22 mouse cellular contexts compared by ENCODE assay signal in genomic region chr1:37727186-37727585, GRCm38 (mm10). TPM values are rescaled to one million over a fixed set of nuclear protein-coding genes. Genes with fewer than 3 reads are reported as not detected.
DNase-seq lines count a peak whose midpoint lies in the region; ATAC-seq and TF ChIP-seq lines count a peak whose summit lies in the region.
"Had no signal": no experiment of that assay in that cellular context is flagged by ENCODE, and none has a peak within 500 bp of the region (broad histone marks: within the 10 kb centered on the region; RNA-seq: fewer than 3 reads in every experiment).

No protein-coding gene starts in this region.

- no peaks in the 10 kb centered on the region for H3K27me3 ChIP-seq in forebrain, postnatal 0 days (ENCODE audit: insufficient read depth, low read length)
- H3K27me3 ChIP-seq in forebrain, embryonic 10.5 days (ENCODE audit: poor library complexity, severe bottlenecking) = peaks cover 5% of the 10 kb centered on the region; the same call in 1 of the 2 replicates
- H3K27me3 ChIP-seq: embryonic facial prominence, embryonic 15.5 days; forebrain, embryonic 15.5 days had no signal

- no peak overlapping the region for H3K4me3 ChIP-seq in forebrain, postnatal 0 days (ENCODE audit: low read depth, low read length)
- H3K4me3 ChIP-seq in forebrain, embryonic 10.5 days = no peak overlapping the region
- H3K4me3 ChIP-seq: embryonic facial prominence, embryonic 15.5 days; erythroblast, embryonic 14.5 days; forebrain, embryonic 15.5 days; gastrocnemius, adult 2 months; heart, embryonic 13.5 days; hindbrain, embryonic 15.5 days had no signal

- no peak for ATAC-seq in forebrain, postnatal 0 days
- ATAC-seq: CD4-positive, CD25-positive, alpha-beta regulatory T cell, adult 4 months; forebrain, embryonic 15.5 days had no signal

- no peak for DNase-seq in forebrain, postnatal 0 days
- DNase-seq in forebrain, embryonic 10.5 days (ENCODE audit: extremely low spot score, low spot score) = no peak
- DNase-seq in layer of hippocampus, adult 9-11 months = peak; percentile 48
- no peak for DNase-seq in layer of hippocampus, postnatal 25 days (ENCODE audit: extremely low spot score in 1 of 2, low spot score in 1 of 2)
- peak; percentile 56 for DNase-seq in right cerebral cortex, postnatal 25 days
- DNase-seq in right cerebral cortex, postnatal 4 days = no peak
- no peak for DNase-seq in ovary, postnatal 36 days (ENCODE audit: low spot score)
- DNase-seq: adrenal gland, postnatal 14 days; B cell, adult 2 months; cerebellum, adult 2 months; cerebellum, postnatal 10 days; embryo, embryonic 11 days; gastrocnemius, adult 2 months; gastrocnemius, postnatal 25 days; heart, postnatal 36 days had no signal

- peak overlapping the region; percentile 87; the same call in 1 of the 2 replicates for H3K27ac ChIP-seq in forebrain, postnatal 0 days (ENCODE audit: low read depth, low read length)
- H3K27ac ChIP-seq in forebrain, embryonic 10.5 days = no peak overlapping the region
- H3K27ac ChIP-seq: embryonic facial prominence, embryonic 15.5 days; gastrocnemius, adult 2 months; heart, embryonic 13.5 days; hindbrain, embryonic 15.5 days had no signal

- TF ChIP-seq CTCF in forebrain, postnatal 0 days (IDR thresholded peaks at IDR 0.05; ENCODE audit: low read depth) = no peak

- no peaks in the 10 kb centered on the region for H3K36me3 ChIP-seq in forebrain, postnatal 0 days (ENCODE audit: insufficient read depth)
- H3K36me3 ChIP-seq in forebrain, embryonic 10.5 days (replicated peaks) = no peaks in the 10 kb centered on the region
- H3K36me3 ChIP-seq: embryonic facial prominence, embryonic 15.5 days; forebrain, embryonic 15.5 days; heart, embryonic 13.5 days; hindbrain, embryonic 15.5 days had no signal

- H3K4me1 ChIP-seq in forebrain, postnatal 0 days (ENCODE audit: insufficient read depth) = peaks cover 5% of the 10 kb centered on the region; the same call in 1 of the 2 replicates
- no peaks in the 10 kb centered on the region for H3K4me1 ChIP-seq in forebrain, embryonic 10.5 days
- H3K4me1 ChIP-seq: forebrain, embryonic 15.5 days; hindbrain, embryonic 15.5 days had no signal

- WGBS in forebrain, postnatal 0 days = 74% methylated on average over 8 of the region's 8 CpGs
- WGBS in forebrain, embryonic 10.5 days = 82% methylated on average over 8 of the region's 8 CpGs

- H3K9me3 ChIP-seq in forebrain, postnatal 0 days (ENCODE audit: low read length) = no peaks in the 10 kb centered on the region
- no peaks in the 10 kb centered on the region for H3K9me3 ChIP-seq in forebrain, embryonic 10.5 days
- H3K9me3 ChIP-seq: embryonic facial prominence, embryonic 15.5 days; forebrain, embryonic 15.5 days; heart, embryonic 13.5 days; hindbrain, embryonic 15.5 days had no signal

- no peak overlapping the region for H3K9ac ChIP-seq in forebrain, postnatal 0 days
- H3K9ac ChIP-seq: embryonic facial prominence, embryonic 15.5 days; forebrain, embryonic 15.5 days; heart, embryonic 13.5 days; hindbrain, embryonic 15.5 days had no signal

- H3K4me2 ChIP-seq in forebrain, postnatal 0 days (ENCODE audit: low read depth) = no peak overlapping the region
- H3K4me2 ChIP-seq: embryonic facial prominence, embryonic 15.5 days; forebrain, embryonic 15.5 days; heart, embryonic 13.5 days; hindbrain, embryonic 15.5 days had no signal

RNA-seq across cellular contexts. Expression of gene 2010300C02Rik, which starts 7.3 kb away (rescaled TPM):
- 20.5 and 22.7 TPM in 2 replicates for total RNA-seq in forebrain, postnatal 0 days (2014; rRNA removed)
- 10.4 and 13.6 TPM in 2 replicates for polyA plus RNA-seq in forebrain, postnatal 0 days (2015; fragmentation: Nextera tagmentation; extraction: Ambion mirVana)
- polyA plus RNA-seq in forebrain, embryonic 10.5 days (2016; fragmentation: Nextera tagmentation; extraction: Ambion mirVana) = 0.66 and 0.68 TPM in 2 replicates
- total RNA-seq in layer of hippocampus, postnatal 25 days (2021) = 100 to 1,000 TPM; 377 to 428 TPM
- total RNA-seq: MEL had no signal

Comparison
In these comparisons a context has a peak if more than half of its experiments do, and no peak if none do; other contexts are left out.
1. DNase-seq: peak in layer of hippocampus, adult 9-11 months (single experiment) and right cerebral cortex, postnatal 25 days (single experiment); none in forebrain, postnatal 0 days (single experiment), forebrain, embryonic 10.5 days (single experiment), layer of hippocampus, postnatal 25 days (0 of 2), right cerebral cortex, postnatal 4 days (single experiment) and ovary, postnatal 36 days (single experiment).
2. RNA of gene 2010300C02Rik, which starts 7.3 kb away (total RNA-seq): 377 to 428 TPM in layer of hippocampus, postnatal 25 days; 20.5 to 22.7 TPM in forebrain, postnatal 0 days; every median in the first group is over 10 times any median in the second.